Mouse (Mus musculus): Measurements from ENCODE around the gene Gm49027.
"Not testable (repeated sequence)": the region's sequence is repeated elsewhere in the genome, so short reads cannot be mapped to it uniquely, and the experiment has no call there.

The Gm49027 gene

DNA sequence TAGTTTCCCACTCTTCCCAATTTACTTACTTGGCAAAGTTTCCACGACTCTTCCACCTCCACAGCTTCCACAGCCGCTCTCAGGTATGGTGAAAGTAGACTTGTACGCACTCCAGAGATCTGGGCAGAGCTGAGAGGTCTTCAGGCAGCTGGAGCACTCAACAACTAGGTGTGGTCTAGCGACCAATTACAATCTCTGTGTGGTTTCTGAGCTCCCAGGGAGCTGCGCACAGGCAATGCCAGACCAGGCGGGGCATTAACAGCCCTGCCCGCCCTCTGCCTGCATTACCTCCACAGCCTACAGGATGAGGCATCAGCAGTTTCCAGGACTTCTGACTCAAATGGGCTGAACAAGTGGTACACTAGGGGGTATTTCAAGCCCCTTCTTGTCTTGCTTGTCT lies at the start of gene Gm49027:
Gene Gm49027 (minus strand): TSS at position 208 of the 400 bp plus-strand sequence.
- no peak for DNase-seq (ENCODE audit: low spot score in 2 of 2)

DNA sequence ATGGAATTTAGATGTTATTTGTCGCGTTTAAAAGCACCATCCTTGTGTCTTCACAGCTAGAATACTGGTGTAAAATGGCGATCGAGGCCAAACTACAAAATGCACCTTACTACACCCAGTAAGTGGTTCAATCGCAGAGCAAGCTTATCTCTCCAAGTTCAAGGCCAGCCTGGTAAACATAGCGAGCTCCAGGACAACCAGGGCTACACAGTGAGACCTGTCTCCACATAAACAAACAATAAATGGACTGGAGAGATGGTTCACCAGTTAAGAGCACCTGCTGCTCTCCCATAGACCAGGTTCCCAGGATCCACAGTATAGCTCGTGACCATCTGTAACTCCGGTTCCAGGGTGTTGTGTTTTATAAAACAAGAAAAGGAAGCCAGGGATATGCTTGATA lies 48.1 kb upstream of the Gm49027 start:
- DNase-seq (ENCODE audit: low spot score in 2 of 2): no peak

DNA sequence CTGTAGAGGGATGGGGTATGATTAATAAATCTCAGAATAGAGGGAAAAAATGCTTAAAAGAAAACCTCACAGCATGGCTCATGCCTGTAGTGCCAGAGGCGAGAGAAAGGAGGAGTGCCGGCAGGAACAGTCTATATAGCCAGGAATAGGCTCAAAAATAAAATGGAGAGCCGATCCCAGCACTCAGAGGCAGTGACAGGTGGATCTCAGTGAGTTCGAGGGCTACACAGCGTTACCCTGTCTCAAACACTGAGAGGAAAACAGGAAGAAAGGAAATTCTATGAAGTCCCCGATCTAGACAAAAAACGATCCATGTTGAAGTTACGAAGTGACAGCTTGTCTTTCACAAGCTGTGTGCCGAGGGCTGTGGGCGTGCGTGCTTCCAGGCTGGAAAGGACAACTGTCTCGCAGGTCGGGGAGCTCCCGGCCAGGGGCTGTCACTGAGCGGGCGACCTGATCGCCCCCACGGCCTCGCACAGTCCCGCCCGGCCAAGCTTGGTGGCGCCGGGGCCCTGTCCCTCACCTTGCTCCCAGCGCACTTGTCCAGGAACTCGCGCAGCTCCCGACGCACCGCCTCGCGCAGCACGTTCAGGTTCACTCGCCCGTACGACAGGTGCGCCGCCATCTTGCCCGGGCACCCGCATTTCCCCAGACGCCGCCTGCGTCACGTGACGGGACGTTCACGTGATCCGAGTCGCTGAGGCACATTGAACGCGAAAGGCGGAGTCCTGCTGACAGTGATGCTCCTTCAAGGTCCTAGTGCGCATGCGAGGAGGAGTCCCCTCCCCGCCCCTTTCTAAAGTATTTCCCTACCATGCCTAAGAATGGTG lies 47.3 kb upstream of the Gm49027 start, which contains the start of gene Vps33a:
Gene Vps33a (minus strand): TSS at position 682 of the 830 bp plus-strand sequence.
- peak; percentile 96 to 98 for DNase-seq (ENCODE audit: low spot score in 2 of 2)

DNA sequence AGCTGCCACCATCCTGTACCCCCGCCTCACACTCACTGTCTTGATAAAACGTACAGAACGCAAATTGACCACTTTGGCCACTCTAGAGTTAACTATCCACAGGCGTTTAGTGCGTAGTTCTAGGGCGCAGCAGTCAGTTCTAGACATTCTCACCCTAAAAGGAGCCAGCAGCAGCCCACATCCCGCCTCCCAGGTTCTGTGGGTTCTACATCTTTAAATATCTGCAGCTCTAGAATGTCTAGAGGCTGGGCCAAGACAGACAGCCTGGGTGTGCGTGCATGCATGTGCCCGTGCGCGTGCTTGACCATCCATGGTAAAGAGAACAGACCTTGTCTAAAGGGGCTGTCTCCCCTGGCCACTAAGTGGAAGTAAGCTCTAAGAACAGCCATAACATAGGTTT lies 35.8 kb upstream of the Gm49027 start:
- no peak for DNase-seq (ENCODE audit: low spot score in 2 of 2)

DNA sequence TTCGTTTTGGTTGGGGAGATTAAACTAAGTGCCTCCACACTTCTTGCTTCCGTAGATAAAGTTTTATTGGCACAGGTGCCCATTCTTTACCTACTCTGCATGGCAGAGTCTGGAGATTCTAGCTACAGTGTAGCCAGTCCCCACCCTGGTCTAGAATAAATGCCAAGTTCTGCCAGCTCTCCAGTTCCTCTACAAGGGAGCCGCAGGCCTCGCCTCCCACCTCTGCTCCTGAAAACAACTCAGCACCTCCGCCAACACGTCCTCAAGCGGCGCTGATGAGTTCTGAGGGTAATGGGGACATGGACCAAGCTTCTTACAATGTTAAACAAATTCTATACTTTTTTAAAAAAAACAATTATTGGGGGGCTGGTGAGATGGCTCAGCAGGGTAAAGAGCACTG lies 34.3 kb upstream of the Gm49027 start:
- DNase-seq (ENCODE audit: low spot score in 2 of 2): no peak

DNA sequence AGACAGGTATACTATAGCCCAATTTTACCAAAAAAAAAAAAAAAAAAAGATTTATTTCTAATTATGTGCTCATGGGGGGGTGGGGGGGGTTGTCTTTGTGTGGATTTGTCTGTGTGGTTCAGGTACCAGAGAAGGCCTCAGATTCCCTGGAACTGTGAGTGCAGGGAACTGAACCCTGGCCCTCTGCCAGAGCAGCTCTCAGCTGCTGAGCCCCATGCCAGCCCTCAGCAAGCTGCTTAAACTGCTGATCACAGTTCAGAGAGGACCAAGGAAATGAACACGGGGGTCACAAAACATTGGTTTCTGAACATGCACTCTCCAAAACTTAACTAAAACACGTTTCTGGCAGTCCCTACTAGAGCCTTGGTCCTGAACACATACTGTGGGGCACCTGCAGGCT lies 31.2 kb upstream of the Gm49027 start:
- no peak for DNase-seq (ENCODE audit: low spot score in 2 of 2)

DNA sequence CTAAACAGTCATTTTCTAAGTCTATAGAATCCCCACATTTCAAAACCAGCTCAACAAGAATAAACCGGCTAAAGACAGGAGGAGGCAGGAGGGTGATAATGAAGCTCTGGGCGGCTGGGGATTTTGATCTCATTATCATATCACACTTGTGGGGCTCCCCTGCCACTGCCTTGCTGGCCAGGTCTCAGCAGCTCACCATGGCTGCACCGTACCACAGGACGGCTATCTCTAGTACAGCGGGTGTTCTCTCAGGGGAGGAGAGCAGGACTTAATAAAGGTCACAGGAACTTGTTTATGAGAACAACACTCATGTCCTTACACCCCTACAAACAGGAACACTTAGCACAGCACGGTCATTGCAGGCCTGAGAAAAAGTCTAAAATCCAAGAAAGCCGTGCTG lies 30.4 kb upstream of the Gm49027 start:
- DNase-seq (ENCODE audit: low spot score in 2 of 2): no peak

DNA sequence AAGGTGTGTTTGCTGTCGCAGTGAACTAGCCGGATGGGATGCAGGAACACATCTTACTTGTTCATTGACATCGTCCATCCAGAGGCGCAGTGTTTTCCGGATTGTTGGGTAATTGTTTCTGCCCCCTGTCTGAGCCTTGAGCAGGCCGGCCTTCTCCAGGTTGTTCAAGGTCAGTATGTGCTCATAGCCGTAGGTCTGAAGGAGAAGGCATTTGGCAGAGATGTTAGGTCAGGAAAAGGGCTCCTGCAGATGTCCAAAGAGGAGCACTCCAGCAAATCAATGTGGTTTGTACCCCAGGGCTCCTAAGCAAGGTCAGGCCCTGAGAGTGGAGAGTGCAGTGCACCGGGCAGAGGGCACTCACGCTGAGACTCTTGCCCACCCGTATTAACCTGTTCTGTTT lies 8.5 kb upstream of the Gm49027 start:
- DNase-seq (ENCODE audit: low spot score in 2 of 2): no peak

DNA sequence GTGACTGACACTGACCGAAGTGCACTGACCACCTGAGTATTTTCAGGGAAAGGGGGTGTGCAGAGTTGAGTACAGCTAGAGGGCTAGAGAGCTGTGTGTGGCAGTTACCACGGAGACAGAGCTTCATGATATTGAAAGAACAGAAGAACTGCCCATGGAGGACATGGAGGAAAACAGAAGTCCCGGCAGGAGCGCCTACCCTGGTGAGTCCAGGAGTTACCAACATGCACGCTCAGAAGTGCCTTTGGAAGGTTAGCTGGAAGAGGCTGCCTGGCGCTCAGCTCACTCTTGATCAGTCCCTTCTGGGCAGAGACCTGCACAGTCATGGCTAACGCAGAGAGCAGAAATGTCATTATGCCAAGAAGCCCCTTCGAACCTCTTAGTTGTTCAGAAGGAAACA lies 4.8 kb upstream of the Gm49027 start:
- DNase-seq (ENCODE audit: low spot score in 2 of 2): peak in 1 of 2 experiments; percentile 0

DNA sequence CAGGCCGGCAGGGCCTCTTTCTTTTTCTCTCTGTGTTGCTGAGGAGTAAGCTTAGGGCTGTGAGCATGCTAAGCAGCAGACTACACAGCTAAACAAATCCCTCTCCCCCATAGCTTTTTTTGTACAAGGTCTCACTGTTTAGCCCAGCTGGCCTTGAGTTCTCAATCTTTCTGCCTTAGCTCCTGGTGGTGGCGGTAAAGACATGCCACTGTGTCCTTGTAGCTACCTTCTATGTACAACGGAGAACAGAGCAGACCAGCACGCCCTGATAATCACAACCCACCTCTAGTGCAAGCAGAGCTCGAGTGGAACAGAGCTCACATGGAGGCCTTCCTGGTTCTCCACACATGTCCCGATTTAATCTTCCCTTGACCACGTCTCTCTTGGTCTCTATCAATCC lies 3.4 kb upstream of the Gm49027 start:
- DNase-seq (ENCODE audit: low spot score in 2 of 2): no peak

DNA sequence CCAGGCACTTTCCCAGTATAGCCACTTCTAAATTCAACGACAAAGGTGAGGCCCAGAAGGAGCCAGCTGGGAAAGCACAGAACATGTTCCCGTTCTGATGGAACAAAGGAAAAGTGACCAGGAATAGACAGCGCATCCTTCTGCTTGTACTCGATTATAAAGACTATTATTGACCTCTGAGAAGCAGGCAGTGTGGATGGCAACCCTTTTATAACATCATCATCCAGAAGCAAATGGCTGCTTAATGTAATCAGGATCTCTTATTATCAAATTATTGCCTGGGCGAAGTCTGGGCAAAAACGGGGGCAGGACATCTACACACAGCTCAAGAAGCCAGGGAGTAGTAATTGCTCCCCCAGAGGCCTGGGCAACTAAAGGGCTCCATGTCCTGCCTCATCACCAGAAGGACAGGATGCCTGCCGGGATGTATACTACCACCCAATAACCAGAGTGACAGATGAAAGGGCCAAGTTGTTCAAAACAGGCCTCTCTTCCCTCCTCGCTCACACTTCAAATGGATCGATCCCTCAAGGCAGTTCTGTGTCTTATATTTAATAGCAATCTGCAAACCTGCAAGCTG lies 718 bp upstream of the Gm49027 start:
- no peak for DNase-seq (ENCODE audit: low spot score in 2 of 2)

DNA sequence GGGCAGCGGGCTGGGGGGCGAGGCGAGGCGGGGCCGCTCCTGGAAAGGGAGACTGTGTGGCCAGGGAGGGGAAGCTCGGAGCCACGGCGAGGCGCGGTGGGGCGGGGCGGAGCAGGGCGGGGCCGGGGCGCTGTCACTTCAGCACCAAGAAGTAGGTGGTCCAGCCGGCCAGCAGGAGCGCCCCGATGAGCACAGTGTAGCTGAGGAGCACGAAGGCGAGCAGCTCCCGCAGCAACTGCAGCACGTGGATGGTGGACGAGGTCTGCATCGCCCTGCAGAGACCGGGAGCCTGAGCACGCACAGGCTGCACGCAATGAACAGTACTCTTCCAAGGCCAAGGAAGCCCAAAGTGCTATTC lies 916 bp downstream of the Gm49027 start:
- DNase-seq (ENCODE audit: low spot score in 2 of 2): no peak

DNA sequence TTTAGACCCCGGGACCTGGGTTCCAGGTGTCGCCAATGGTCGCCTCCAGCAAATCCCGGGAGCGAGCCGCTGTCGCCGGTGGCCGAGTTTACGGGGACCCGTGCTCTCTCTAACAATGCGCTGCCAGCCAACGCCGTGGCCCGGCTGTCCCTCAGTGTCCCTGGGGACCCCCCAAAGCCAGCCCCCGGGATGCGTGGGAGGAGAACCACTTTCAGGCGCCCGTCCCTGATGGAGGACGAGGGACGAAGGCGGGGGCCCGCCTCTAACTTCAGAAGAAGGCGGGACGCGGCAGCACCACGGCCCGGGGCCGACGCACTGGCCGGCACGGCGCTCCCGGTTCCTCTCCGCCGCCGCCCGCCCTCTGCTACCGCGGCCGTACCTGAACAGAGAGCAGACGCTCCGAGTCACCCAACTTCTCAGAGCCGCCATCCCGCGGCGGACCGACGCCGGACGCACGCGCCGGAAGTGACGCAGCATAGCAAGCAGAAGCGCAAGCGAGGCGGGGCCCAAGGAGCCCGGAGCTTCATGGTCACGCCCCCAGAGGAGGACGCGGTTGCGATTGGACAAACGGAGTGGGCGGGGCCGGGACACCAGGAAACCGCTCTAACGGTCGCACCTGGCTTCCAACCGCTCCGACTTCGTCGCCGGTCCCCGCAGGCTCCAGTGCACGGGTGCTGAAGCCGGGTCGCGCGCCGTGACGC lies 1.4 kb downstream of the Gm49027 start, which contains the start of gene Diablo:
Gene Diablo (minus strand): TSS at position 485 of the 701 bp plus-strand sequence.
- DNase-seq (ENCODE audit: low spot score in 2 of 2): peak; percentile 98 to 99

DNA sequence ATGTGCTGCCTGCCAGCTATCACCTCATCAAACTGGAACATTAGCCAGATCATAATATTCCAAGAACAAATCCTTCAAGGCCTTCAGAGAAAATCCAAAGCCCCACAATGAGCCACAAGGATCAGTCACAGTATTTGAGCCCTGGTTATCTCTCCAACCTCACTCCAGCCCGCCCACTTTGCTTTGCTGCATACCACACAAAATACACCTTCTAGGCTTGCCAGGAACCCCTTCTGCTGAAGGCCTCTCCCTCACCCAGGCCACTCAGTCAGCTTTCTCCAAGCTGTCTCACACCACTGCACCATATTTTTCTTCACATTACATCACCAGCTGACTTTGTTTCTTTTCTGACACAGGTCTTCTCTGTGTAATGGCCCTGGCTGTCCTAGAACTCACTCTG lies 3.1 kb downstream of the Gm49027 start:
- no peak for DNase-seq (ENCODE audit: low spot score in 2 of 2)

DNA sequence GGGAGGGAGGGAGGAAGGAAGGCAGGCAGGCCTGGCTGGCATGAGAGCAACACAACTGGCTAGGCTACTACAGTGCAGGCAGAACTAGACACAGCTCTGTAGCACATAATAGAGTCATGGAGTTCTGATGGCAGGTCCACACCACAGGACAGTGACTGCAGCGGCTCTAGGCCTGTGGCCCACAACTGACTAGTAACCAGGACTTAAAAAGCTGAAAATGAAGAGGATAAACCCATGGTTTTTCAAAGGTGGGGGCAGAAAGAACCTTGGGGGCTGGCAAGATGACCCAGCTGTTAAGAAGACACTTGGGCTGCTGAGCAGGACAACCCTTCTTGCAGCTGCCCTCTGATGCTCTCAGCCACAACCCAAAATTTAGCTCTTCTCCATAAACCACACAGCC lies 3.7 kb downstream of the Gm49027 start:
- no peak for DNase-seq (ENCODE audit: low spot score in 2 of 2)

DNA sequence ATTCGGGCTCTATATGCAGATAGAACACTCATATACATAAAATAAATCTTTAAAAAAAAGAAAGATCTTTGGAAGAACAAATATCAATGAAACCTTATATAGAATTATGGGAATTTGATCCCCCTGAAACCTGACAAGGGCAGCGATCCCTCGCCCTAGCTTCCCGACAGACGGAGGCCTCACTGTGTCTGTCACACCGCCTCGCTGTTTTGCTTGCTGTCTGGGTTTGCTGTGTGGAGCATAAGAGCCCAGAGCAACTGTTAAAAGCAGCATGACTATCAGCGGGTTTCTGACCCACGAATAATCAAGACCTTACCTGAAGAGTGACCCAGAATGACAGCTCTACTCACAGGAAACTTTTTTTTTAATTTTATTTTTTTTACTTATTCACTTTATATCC lies 4.6 kb downstream of the Gm49027 start:
- DNase-seq (ENCODE audit: low spot score in 2 of 2): no peak

DNA sequence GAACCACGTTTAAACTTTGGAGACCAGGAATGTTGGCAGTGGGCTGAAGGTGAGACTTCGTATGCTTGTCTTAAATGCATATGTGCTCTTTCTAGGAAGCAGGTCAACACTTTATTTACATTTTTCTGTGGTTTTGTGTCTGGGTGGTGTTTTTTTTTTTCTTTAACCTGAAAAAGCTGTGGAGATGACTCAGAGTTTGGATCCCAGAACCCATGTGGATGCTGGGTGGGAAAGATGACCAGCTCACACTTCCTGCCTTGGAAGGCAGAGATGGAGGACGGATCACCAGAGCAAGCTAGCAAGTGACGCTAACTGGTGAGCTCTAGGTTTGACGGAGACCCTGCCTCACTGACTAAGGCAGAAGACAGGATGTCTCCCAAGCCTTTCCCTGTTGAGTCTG lies 10.4 kb downstream of the Gm49027 start:
- no peak for DNase-seq (ENCODE audit: low spot score in 2 of 2)

DNA sequence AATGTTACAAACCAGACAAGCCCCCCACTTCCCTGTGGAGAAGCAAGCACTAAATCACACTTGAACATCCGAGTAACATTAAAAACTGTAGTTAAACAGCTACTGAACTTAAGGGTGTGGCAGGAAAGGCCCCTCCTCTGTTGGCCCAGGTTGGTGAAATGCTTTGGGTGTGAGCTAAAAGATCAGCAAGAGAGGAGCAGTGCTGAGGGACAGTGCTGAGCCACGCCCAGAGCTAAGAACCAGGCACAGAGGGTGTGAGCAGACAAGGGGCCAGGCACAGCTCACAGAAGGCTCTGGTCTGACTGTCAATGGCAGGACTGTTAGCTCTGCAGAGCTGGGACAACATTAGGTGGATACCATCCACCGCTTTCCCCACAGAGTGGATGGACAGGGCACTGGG lies 13.2 kb downstream of the Gm49027 start:
- DNase-seq (ENCODE audit: low spot score in 2 of 2): no peak

DNA sequence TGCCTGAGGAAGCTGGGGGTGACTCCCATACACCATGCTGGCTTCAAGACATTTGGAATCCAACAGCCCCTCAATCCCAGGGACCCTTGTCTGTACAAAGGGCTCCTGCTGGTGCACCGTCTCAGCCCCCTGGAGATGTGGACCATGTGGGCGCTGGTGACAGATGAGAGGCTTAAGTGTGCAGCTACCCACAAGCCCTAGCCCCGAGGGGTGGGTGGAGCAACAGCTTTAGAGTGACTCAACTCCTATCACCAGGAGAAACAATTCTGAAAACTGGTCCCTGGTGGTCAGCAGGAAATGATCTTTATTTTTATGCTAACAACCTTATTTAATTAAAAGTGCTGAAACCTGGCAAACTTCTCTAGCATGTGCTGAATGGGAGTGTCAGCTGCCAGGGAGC lies 13.9 kb downstream of the Gm49027 start:
- not testable (repeated sequence) for DNase-seq (ENCODE audit: low spot score in 2 of 2)

DNA sequence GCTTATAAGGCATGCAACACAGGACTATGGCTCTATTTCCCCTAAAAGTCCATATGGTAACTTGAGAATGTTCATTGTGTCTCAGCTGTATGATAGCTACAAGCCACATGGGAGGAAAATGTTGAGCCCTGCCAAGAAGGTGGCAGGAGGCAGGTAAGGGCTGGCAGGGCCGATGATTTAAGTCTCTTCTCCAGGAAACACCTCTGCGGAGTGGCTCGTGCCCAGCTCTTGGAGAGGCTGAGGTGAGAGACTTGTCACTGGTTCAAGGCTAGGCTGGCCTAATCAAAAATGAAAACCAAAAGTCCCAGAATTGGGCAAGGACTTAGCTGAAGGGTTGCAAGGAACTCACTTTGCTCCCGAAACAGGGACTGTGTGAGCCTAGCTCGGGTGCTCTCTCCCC lies 15.1 kb downstream of the Gm49027 start, which contains the start of gene B3gnt4:
Gene B3gnt4 (plus strand): TSS at position 301 of the 400 bp plus-strand sequence.
- no peak for DNase-seq (ENCODE audit: low spot score in 2 of 2)

DNA sequence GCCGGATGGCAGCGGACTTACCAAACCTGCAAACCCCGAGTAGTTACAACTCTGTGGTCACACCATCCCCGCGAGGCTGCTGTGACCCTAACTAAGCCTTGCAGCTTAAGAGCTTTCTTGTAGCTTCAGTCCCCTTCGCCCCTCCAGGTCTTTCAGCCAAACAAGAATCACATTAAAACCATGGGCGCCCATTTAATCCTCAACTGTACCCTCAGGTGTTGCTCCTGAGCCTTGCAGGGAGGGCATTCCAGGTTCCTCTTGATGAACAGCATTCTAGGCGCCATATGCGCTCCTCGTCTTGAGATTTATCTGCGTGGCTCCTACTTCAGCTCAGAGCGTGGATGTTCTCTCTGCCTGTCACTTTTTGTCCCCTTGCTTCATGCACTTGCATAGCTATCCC lies 16.4 kb downstream of the Gm49027 start:
- no peak for DNase-seq (ENCODE audit: low spot score in 2 of 2)

DNA sequence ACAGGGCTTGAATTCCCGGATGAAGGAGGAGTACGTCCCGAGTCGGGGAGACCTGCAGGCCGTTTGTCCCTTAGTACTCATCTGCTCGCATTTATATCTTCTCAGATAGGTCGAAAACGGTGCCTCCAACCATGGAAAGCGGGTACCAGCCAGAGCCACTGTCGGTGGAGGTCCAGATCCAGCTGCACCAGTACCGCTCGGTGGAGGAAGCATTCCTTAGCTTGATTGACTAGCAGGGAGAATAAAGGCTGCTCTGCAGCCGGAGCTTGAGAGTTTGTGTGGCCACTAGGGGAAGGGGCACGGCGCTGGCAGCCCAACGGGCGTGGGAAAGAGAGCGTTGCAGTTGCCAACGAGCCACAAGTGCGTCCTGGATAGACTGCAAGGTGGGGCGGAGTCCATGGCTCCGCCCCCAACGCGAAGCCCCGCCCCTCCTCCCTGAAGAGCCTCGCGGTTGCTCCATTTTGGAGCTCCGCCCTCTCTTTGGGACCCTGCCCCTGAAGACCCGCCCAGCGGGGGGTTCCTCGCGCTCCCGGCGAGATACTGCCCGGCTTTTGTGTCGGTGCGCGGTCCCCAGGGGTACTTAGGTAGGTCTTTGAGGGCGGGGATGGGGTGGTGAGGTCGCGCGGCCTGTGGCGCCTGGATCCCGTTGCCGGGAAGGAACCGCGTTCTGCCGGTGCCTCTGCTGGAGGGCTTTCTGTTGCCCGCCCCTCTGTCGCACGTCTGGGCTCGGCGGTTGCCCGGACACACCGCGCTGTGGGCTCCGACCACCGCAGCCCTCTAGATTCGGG lies 17.2 kb downstream of the Gm49027 start:
- peak; percentile 30 to 61 for DNase-seq (ENCODE audit: low spot score in 2 of 2)

Data from natural killer cell, adult 2 months (primary cell).